Mouse (Mus musculus) lung, postnatal 0 days (tissue): ENCODE measurements at regions not wholly inside any gene's neighbourhood (a gene's known extent, or its start where the extent isn't known, plus 50 kb on each side); places are given as distances from the start of the nearest gene placed in this dataset.

Experiments
- CTCF ChIP-seq: IDR thresholded peaks from 2 replicates; pipeline ENCODE4 v1.5.1; 2016; ENCODE audit warnings: antibody characterized with exemption, mild to moderate bottlenecking
- EP300 ChIP-seq: IDR thresholded peaks from 2 replicates; pipeline ENCODE4 v1.6.1; 2016; ENCODE audit warnings: antibody characterized with exemption, mild to moderate bottlenecking, control low read depth

GRCm38 (mm10) chr6:101021650-101022049 is 188.2 kb downstream of the Ppp4r2 start:
- TF ChIP-seq CTCF: no peak
- TF ChIP-seq EP300: no peak
